Mouse (Mus musculus): ENCODE results near the gene Csrp3.

Gene Csrp3

DNA sequence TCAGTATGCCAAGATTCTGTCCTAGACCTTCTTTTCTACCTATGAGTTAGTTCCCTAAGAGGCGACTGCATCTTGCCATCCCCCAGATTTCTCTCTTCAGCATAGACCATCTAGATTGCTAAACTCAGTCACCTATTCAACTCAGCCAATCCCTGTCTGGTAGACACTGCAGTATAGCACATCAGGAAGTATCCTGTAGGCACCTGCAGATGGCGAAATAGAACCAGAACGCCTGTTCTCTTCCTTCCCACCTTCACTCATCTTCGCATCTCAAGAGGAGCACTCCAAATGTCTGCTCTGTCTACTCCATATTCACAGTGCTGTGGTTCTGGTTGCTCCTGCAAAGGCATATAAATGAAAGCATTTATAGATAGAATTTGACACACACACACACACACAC, 41.2 kb downstream of the Csrp3 start:
- POLR2A ChIA-PET, result interaction anchor here in 2 of 4 experiments (0.7 to 1.2 kb wide), 2 partner anchors 14 to 31 kb away, joined by 3 read pairs; no protein-coding TSS in a partner anchor

DNA sequence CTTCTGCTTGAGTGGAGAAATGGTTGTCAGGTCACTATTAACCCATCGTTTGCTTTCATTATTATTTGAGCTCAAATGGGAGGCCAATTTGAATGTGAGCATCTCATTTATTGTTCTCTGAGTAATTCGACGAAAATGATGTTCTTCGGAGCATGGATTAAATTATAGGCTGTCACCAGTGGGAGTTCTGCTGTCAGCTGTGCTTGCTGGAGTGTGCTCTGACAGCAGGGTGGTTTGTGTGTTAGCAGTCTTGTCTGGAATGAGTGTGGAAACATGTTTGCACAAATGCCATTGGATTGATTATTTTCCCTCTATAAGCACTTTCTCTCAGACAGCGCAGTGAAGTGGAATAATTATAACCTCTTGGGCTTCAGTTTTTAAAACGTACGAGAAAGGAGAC, 44.5 kb downstream of the Csrp3 start:
- POLR2A ChIA-PET, result interaction anchor here in 2 of 4 experiments (0.6 to 1.2 kb wide), 3 partner anchors 13 to 47 kb away, joined by 3 to 7 read pairs (median 3); no protein-coding TSS in a partner anchor
- CTCF ChIA-PET, result no interaction called here

More for the DNA sequence above, 41.2 kb downstream of the Csrp3 start:
- CTCF ChIA-PET, result interaction anchor here in 1 of 4 experiments (1.3 kb wide), 1 partner anchor 70 kb away, joined by 6 read pairs; no protein-coding TSS in a partner anchor

DNA sequence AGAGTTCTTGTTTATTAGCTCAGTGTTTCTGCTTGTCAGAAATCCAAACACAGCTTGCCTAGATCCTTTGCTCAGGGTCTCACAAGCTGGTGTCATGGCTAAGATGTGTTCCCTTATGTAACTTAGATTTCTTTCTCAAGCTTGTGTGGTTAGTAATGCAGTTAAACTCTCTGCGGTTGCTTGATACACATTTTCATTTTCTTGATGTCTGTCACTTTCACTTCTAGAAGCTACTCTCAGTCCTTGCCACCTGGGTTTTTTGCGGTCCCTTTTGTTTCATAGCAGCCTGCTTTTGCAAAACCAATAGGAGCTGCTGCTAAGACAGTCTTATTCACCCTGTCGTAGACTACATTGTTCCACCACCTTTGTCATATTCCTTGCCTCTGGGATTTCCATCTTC, 52.7 kb downstream of the Csrp3 start:
- POLR2A ChIA-PET, result interaction anchor here in 1 of 4 experiments (1.0 to 1.4 kb wide), 3 partner anchors 10 to 14 kb away, joined by 3 to 4 read pairs (median 3); no protein-coding TSS in a partner anchor

DNA sequence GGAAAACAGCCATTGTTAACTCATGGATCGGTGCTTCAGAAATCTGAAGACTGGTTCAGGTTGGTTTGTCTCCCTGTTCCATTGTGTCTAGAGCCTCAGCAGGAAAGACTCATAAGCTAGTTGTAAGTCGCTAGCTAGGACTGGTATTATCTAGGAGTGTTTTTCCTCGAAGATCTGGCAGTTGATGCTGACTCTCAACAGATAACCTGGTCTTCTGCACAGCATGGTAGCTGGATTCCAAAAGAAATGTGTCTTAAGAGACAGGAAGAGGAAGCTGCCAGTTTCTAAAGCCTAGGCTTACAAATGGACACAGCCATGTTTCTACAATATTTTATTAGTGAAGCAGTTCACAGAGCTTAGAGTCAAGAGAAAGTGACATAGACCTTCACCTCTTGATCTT, 56.4 kb downstream of the Csrp3 start:
- CTCF ChIA-PET, result interaction anchor here in 1 of 4 experiments (1.2 kb wide), 1 partner anchor 103 kb away, joined by 4 read pairs; no protein-coding TSS in a partner anchor
- POLR2A ChIA-PET, result interaction anchor here in 2 of 4 experiments (0.7 to 1.7 kb wide), 6 partner anchors 52 to 1385 kb away, joined by 3 to 6 read pairs (median 3); partner anchors contain the start of gene E2f8 (in 1 of the 2)

More for the DNA sequence above, 52.7 kb downstream of the Csrp3 start:
- CTCF ChIA-PET, result no interaction called here

DNA sequence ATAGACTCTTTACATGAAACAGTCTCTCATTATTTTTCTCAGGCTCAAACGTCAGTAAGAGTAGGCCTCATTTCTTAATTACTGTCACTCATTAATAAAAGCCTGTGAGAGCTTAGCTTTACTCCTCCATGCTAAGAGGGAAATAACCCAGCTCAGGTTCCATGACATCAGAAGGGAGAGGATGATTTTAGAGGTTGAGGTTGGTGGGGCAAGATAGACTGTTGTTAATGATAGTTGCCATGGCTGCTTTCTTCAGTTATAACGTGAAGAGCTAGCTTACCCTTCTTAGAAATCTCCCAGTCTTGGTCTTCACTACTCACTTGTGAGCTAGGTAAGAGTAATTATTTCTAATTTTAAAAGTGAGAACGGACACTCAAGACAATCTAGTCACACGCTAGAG, 57.7 kb downstream of the Csrp3 start:
- POLR2A ChIA-PET, result interaction anchor here in 3 of 4 experiments (0.6 to 1.7 kb wide), 17 partner anchors 8 to 560 kb away, joined by 3 to 8 read pairs (median 3); partner anchors contain the start of gene E2f8 (in 1 of the 3)
- CTCF ChIA-PET, result interaction anchor here in 1 of 4 experiments (0.7 kb wide), 1 partner anchor 796 kb away, joined by 3 read pairs; no protein-coding TSS in a partner anchor

DNA sequence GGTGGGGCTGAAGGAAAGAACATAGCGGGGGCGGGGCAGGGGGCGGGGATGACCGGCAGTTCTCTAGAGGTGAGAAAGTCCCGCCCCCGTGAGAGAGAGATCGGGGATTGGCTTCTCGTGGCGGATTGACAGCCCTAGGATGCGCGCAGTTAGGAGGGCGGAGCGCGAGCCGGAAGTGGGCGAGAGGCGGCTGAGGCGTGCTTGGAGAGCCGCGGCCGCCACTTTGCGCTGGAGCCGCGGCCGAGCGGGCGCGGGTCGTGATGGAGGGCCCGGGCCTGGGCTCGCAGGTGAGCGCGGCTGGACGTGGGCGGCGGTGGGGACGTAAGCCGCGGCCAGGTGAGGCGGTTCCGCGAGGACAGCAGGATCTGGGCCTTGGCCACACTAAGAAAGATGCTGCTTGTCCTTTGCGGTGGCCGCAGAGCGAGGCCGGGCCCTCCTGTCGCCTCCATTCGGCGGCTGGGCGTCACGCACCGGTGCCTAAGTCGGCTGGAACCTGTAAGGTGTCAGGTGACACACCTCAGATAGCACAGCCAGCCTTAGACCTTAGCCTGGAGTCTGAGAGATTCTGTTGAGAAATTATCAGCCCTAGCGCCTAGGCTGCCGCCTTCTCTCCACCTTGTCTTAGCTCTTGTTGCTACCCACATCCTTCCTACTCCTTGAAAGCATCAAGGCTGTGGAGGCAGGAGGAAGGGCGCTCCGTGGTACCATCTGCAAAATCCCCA, 58.8 kb downstream of the Csrp3 start, which contains the start of gene Zdhhc13:
TSS of gene Zdhhc13 (plus strand) at position 153 of the 722 bp plus-strand sequence.
- ChIA-PET POLR2A (interaction anchor here (0.6 to 1.7 kb wide), 18 partner anchors 9 to 561 kb away, joined by 3 to 5 read pairs (median 3); partner anchors contain the start of gene E2f8 (in 2 of the 4)), CTCF (interaction anchor here in 3 of 4 experiments (0.5 to 0.6 kb wide), 3 partner anchors 42 to 1078 kb away, joined by 3 read pairs; no protein-coding TSS in a partner anchor)

DNA sequence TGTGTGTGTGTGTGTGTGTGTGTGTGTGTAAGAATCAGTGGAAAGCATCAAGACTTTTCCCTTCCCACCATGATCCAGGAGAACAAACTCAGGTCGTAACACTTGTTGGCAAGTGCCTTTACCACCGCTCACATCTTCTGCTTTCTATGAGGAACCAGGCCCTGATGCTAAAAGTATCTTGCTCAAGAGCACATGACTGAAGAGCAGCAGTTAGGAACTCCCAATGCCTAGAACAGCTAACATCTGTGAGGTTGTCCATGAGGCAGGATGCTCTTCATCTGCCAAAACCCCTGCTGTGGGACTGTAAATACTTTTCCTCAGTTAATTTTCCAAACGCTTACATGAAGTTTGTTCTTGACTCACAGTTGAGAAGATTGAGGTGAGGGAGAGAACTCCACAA, 59.5 kb downstream of the Csrp3 start:
- POLR2A ChIA-PET, result interaction anchor here in 2 of 4 experiments (0.7 to 0.8 kb wide), 2 partner anchors 89 to 117 kb away, joined by 3 to 4 read pairs; no protein-coding TSS in a partner anchor
- CTCF ChIA-PET, result no interaction called here

DNA sequence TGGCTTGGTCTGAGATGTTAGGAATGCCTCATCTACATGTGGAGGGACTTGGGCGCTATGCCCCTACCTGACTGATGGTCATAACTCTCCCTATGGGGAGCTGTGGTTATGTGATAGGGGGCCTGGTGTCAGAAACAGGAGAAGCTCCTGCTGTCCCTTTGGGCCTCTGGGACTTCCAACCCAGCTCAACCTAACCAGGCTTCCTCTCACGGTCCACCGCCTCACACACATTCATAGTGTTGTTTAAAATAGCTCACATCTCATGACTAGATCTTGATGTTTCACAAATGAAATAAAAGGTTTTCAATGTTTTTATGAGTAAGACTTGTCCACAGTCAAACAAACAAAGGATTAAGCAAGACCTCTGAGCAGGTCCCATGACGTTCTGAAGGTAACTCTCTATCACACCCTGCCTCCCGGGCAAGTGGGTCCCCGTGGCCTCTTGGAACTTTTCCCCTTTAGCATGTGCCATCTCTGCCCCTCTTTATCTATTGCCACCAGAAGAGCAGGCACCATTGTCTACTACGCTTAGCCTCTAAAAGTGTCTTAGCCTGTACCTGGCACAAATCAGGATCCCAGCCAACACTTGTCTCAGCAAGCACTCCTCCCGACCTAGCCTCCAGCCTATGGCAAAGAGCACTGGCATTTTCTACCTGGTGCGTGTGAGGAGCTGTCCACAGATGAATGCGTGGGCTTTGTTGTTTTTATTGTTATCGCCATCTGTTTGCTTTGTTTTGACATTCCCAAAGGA, 62.9 kb downstream of the Csrp3 start:
- POLR2A ChIA-PET, result interaction anchor here in 1 of 4 experiments (1.2 kb wide), 1 partner anchor 10 kb away, joined by 4 read pairs; no protein-coding TSS in a partner anchor
- CTCF ChIA-PET, result no interaction called here

DNA sequence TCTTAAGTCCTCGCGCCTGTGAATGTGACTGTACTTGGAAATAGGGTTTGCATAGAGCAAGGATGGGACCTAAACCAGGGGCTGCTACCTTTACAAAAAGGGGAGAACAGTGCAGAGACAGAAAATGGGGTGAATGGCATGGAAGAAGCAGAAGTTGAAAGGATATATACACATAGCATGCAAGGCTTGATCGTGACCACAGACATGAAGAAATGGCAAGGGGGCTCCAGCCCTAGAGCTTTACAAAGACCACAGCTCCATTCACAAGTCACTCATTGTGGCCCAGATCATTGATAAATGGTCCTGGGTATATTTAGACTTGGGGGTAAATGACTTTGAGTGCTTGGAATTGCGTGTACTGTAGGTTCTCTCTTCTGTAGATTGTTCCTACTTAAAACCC, 65.4 kb downstream of the Csrp3 start:
- CTCF ChIA-PET, result no interaction called here
- POLR2A ChIA-PET, result no interaction called here
